Mouse (Mus musculus): Measurements from ENCODE around the gene Olfr1118. TPM values are rescaled to one million over a fixed set of nuclear protein-coding genes. Genes with fewer than 3 reads are reported as not detected.
"Not testable (repeated sequence)": the region's sequence is repeated elsewhere in the genome, so short reads cannot be mapped to it uniquely, and the experiment has no call there.

Olfr1118 gene
- not detected for total RNA-seq (2021)

GRCm38 (mm10) chr2:87307281-87307680, at the start of gene Olfr1118:
TSS of gene Olfr1118 (plus strand) at chr2:87307581.
- intact Hi-C loops (cut with DNase I): no loop called here
- no peak for DNase-seq (ENCODE audit: extremely low spot score in 1 of 2, low spot score in 2 of 2)

GRCm38 (mm10) chr2:87267234-87267633, 40.1 kb upstream of the Olfr1118 start, which contains the start of gene Olfr1116:
TSS of gene Olfr1116 (plus strand) at chr2:87267534.
- intact Hi-C loops (cut with DNase I): no loop called here

GRCm38 (mm10) chr2:87293977-87294376, 13.4 kb upstream of the Olfr1118 start:
- intact Hi-C loops (cut with DNase I); DNase-seq (ENCODE audit: extremely low spot score in 1 of 2, low spot score in 2 of 2): not testable (repeated sequence)

More at GRCm38 (mm10) chr2:87267234-87267633, 40.1 kb upstream of the Olfr1118 start, which contains the start of gene Olfr1116:
- DNase-seq (ENCODE audit: extremely low spot score in 1 of 2, low spot score in 2 of 2): no peak

GRCm38 (mm10) chr2:87354515-87354914, 47.1 kb downstream of the Olfr1118 start, which contains the start of gene Olfr1120:
TSS of gene Olfr1120 (plus strand) at chr2:87354815.
- no peak for DNase-seq (ENCODE audit: extremely low spot score in 1 of 2, low spot score in 2 of 2)
- intact Hi-C loops (cut with DNase I): no loop called here

DNA sequence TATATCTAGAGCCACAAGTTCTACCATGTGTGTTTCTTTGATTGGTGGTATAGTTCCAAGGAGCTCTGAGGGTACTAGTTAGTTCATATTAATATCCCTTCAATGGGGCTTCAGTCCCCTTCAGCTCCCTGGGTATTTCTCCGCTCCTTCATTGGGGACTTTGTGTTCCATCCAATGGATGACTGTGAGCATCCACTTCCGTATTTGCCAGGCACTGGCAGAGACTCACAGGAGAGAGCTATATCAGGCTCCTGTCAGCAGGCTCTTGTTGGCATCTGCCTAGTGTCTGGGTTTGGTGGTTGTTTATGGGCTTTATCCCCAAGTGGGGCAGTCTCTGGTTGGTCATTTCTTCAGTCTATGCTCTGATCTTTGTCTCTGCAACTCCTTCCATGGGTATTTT, 52.7 kb downstream of the Olfr1118 start:
- intact Hi-C loops (cut with DNase I): not testable (repeated sequence)

More for the DNA sequence above, 52.7 kb downstream of the Olfr1118 start:
- not testable (repeated sequence) for DNase-seq (ENCODE audit: extremely low spot score in 1 of 2, low spot score in 2 of 2)

Other genes with a start within 250 kb of the Olfr1118 start
- gene Olfr1107, start 231.8 kb upstream of the Olfr1118 start, total RNA-seq (2021): not detected
- not detected for gene Olfr1109, start 211.6 kb upstream of the Olfr1118 start, total RNA-seq (2021)
- not detected for gene Olfr259, start 193.0 kb upstream of the Olfr1118 start, total RNA-seq (2021)
- not detected for gene Olfr1110, start 167.3 kb upstream of the Olfr1118 start, total RNA-seq (2021)
- not detected for gene Olfr1111, start 155.0 kb upstream of the Olfr1118 start, total RNA-seq (2021)
- not detected for gene Olfr1112, start 119.8 kb upstream of the Olfr1118 start, total RNA-seq (2021)
- gene Olfr1113, start 98.6 kb upstream of the Olfr1118 start, total RNA-seq (2021): not detected
- not detected for gene Olfr1115, start 59.6 kb upstream of the Olfr1118 start, total RNA-seq (2021)
- gene Olfr1116, start 40.0 kb upstream of the Olfr1118 start, total RNA-seq (2021): not detected
- gene Olfr1120, start 47.2 kb downstream of the Olfr1118 start, total RNA-seq (2021): not detected
- not detected for gene Olfr1121, start 62.3 kb downstream of the Olfr1118 start, total RNA-seq (2021)
- gene Olfr1122, start 78.3 kb downstream of the Olfr1118 start, total RNA-seq (2021): not detected
- gene Olfr1123, start 109.1 kb downstream of the Olfr1118 start, total RNA-seq (2021): not detected
- gene Olfr1124, start 122.7 kb downstream of the Olfr1118 start, total RNA-seq (2021): not detected
- not detected for gene Olfr1126, start 146.4 kb downstream of the Olfr1118 start, total RNA-seq (2021)
- gene Pramel7, start 189.5 kb downstream of the Olfr1118 start, total RNA-seq (2021): not detected
- gene Pramel6, start 199.0 kb downstream of the Olfr1118 start, total RNA-seq (2021): not detected
- not detected for gene Olfr153, start 224.2 kb downstream of the Olfr1118 start, total RNA-seq (2021)
- not detected for gene Olfr1128, start 238.0 kb downstream of the Olfr1118 start, total RNA-seq (2021)